26 mouse cellular contexts compared by ENCODE assay signal in the genomic region with DNA sequence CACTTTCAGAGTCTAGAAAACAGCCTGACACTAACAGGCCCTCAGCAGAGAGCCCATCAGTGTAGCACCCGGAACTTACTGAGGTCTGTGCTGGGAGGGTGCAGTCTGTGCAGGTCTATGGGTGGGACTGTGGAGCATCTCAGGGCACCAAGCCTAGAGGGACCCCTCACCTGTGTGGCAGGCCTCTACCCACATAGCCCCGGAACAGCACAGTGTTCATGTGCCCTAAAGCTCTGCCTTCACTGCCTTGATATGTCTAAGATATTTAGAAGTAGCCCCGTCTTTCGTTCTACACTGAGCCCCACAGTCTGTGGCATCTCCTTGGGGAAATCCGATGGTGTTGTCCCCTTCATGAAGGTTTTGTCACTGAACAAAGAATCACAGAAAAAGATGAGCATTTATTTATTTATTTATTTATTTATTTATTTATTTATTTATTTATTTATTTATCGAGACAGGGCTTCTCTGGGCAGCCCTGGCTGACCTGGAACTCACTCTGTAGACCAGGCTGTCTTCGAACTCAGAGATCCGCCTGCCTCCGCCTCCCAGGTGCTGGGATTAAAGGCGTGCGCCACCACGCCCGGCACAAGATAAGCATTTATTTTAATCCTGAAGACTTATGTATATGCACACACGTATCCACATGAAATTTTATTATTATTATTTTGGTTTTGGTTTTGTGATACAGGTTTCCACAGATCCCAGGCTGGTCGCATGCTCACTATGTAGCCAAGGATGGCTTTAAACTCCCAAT. TPM values are rescaled to one million over a fixed set of nuclear protein-coding genes. Genes with fewer than 3 reads are reported as not detected.
DNase-seq lines count a peak whose midpoint lies in the region; ATAC-seq and TF ChIP-seq lines count a peak whose summit lies in the region.
"Had no signal": no experiment of that assay in that cellular context is flagged by ENCODE, and none has a peak within 500 bp of the region (broad histone marks: within the 10 kb centered on the region; RNA-seq: fewer than 3 reads in every experiment).

No protein-coding gene starts in this region.

- WGBS in hindbrain, postnatal 0 days: 95% methylated on average over 15 of the region's 15 CpGs
- 93% methylated on average over 15 of the region's 15 CpGs for whole genome bisulfite sequencing in hindbrain, embryonic 16.5 days
- WGBS in midbrain, embryonic 10.5 days: 94% methylated on average over 15 of the region's 15 CpGs
- WGBS in midbrain, embryonic 11.5 days: 93% methylated on average over 15 of the region's 15 CpGs
- 74% methylated on average over 15 of the region's 15 CpGs for WGBS in liver, embryonic 15.5 days (ENCODE audit: insufficient replicate concordance)

- H3K9ac ChIP-seq in hindbrain, postnatal 0 days (replicated peaks; ENCODE audit: low read length): no peak overlapping the region
- H3K9ac ChIP-seq in hindbrain, embryonic 16.5 days (ENCODE audit: low read depth, low read length): no peak overlapping the region
- no peak overlapping the region for H3K9ac ChIP-seq in midbrain, embryonic 11.5 days (ENCODE audit: low read length)
- no peak overlapping the region for H3K9ac ChIP-seq in liver, embryonic 15.5 days
- H3K9ac ChIP-seq: hindbrain, embryonic 14.5 days; intestine, embryonic 15.5 days; midbrain, embryonic 12.5 days; neural tube, embryonic 12.5 days had no signal

- TF ChIP-seq CTCF in hindbrain, postnatal 0 days (IDR thresholded peaks at IDR 0.05; ENCODE audit: low read depth): no peak

- H3K4me2 ChIP-seq in hindbrain, postnatal 0 days (ENCODE audit: low read depth, low read length): no peak overlapping the region
- no peak overlapping the region for H3K4me2 ChIP-seq in hindbrain, embryonic 16.5 days (ENCODE audit: low read length)
- H3K4me2 ChIP-seq in midbrain, embryonic 11.5 days: no peak overlapping the region
- H3K4me2 ChIP-seq in liver, embryonic 15.5 days: peak overlapping the region; percentile 46
- H3K4me2 ChIP-seq: heart, embryonic 11.5 days; hindbrain, embryonic 14.5 days; intestine, embryonic 15.5 days; midbrain, embryonic 12.5 days; neural tube, embryonic 12.5 days had no signal

- no peaks in the 10 kb centered on the region for H3K27me3 ChIP-seq in hindbrain, postnatal 0 days (ENCODE audit: insufficient read depth, low read length)
- H3K27me3 ChIP-seq in hindbrain, embryonic 16.5 days (replicated peaks; ENCODE audit: control insufficient read depth, insufficient read depth, low read length): no peaks in the 10 kb centered on the region
- no peaks in the 10 kb centered on the region for H3K27me3 ChIP-seq in midbrain, embryonic 10.5 days (ENCODE audit: low read depth, poor library complexity, severe bottlenecking)
- no peaks in the 10 kb centered on the region for H3K27me3 ChIP-seq in midbrain, embryonic 11.5 days (ENCODE audit: control insufficient read depth, insufficient read depth, low read length)
- H3K27me3 ChIP-seq in liver, embryonic 15.5 days: no peaks in the 10 kb centered on the region
- H3K27me3 ChIP-seq: intestine, embryonic 15.5 days; neural tube, embryonic 12.5 days had no signal

- H3K27ac ChIP-seq in hindbrain, postnatal 0 days: no peak overlapping the region
- H3K27ac ChIP-seq in hindbrain, embryonic 16.5 days (ENCODE audit: low read depth, low read length): no peak overlapping the region
- H3K27ac ChIP-seq in midbrain, embryonic 10.5 days (replicated peaks): 0 out of 2 replicates have a peak overlapping the region, but pooled peaks have one; percentile 81
- H3K27ac ChIP-seq in midbrain, embryonic 11.5 days (ENCODE audit: low read depth, low read length): no peak overlapping the region
- peak overlapping the region; percentile 72 for H3K27ac ChIP-seq in liver, embryonic 15.5 days (replicated peaks)
- H3K27ac ChIP-seq: hindbrain, embryonic 14.5 days; intestine, embryonic 15.5 days; kidney, postnatal 0 days; midbrain, embryonic 12.5 days; neural tube, embryonic 12.5 days had no signal

- H3K4me1 ChIP-seq in hindbrain, postnatal 0 days (ENCODE audit: insufficient read depth, low read length): peaks cover 3% of the 10 kb centered on the region; the same call in 1 of the 2 replicates
- peaks cover 4% of the 10 kb centered on the region for H3K4me1 ChIP-seq in hindbrain, embryonic 16.5 days (ENCODE audit: control insufficient read depth, insufficient read depth, low read depth, low read length)
- peaks cover 33% of the 10 kb centered on the region for H3K4me1 ChIP-seq in midbrain, embryonic 10.5 days
- peaks cover 21% of the 10 kb centered on the region for H3K4me1 ChIP-seq in midbrain, embryonic 11.5 days (ENCODE audit: control insufficient read depth, insufficient read depth, low read length)
- peaks cover 38% of the 10 kb centered on the region for H3K4me1 ChIP-seq in liver, embryonic 15.5 days (replicated peaks)

- no peak for DNase-seq in hindbrain, postnatal 0 days (ENCODE audit: low spot score)
- DNase-seq in midbrain, embryonic 10.5 days (ENCODE audit: low spot score): no peak
- DNase-seq in midbrain, embryonic 11.5 days (ENCODE audit: low spot score, missing footprints): no peak
- DNase-seq in adrenal gland, postnatal 25 days: no peak
- no peak for DNase-seq in kidney, postnatal 4 days
- DNase-seq: adrenal gland, postnatal 36 days; cerebellum, postnatal 10 days; gastrocnemius, postnatal 14 days; kidney, adult 2 months; layer of hippocampus, postnatal 36 days; left cerebral cortex, postnatal 4 days; right cerebral cortex, adult 18-20 months; spleen, adult 18-20 months; thymus, adult 18-20 months; thymus, postnatal 25 days had no signal

- 0 out of 2 replicates have a peak, but pooled peaks have one; percentile 32 for ATAC-seq in hindbrain, postnatal 0 days
- no peak for ATAC-seq in hindbrain, embryonic 16.5 days
- ATAC-seq in midbrain, embryonic 11.5 days (ENCODE audit: low FRiP score): no peak
- ATAC-seq in liver, embryonic 15.5 days (ENCODE audit: insufficient read depth): no peak
- ATAC-seq: CD4-positive, CD25-positive, alpha-beta regulatory T cell, adult 4 months; forebrain, embryonic 14.5 days; intestine, embryonic 15.5 days had no signal

- no peak overlapping the region for H3K4me3 ChIP-seq in hindbrain, postnatal 0 days (ENCODE audit: low read length)
- H3K4me3 ChIP-seq in hindbrain, embryonic 16.5 days (ENCODE audit: low read length): no peak overlapping the region
- H3K4me3 ChIP-seq in midbrain, embryonic 10.5 days: no peak overlapping the region
- H3K4me3 ChIP-seq in midbrain, embryonic 11.5 days (ENCODE audit: low read depth, low read length): no peak overlapping the region
- no peak overlapping the region for H3K4me3 ChIP-seq in liver, embryonic 15.5 days (replicated peaks)
- H3K4me3 ChIP-seq: intestine, embryonic 15.5 days; midbrain, embryonic 12.5 days; myocyte; neural tube, embryonic 12.5 days had no signal

- no peaks in the 10 kb centered on the region for H3K36me3 ChIP-seq in hindbrain, postnatal 0 days (ENCODE audit: insufficient read depth, low read length)
- H3K36me3 ChIP-seq in hindbrain, embryonic 16.5 days (ENCODE audit: control insufficient read depth, insufficient read depth, low read length): no peaks in the 10 kb centered on the region
- no peaks in the 10 kb centered on the region for H3K36me3 ChIP-seq in midbrain, embryonic 10.5 days
- no peaks in the 10 kb centered on the region for H3K36me3 ChIP-seq in midbrain, embryonic 11.5 days (ENCODE audit: control insufficient read depth, insufficient read depth, low read length)
- H3K36me3 ChIP-seq in liver, embryonic 15.5 days (replicated peaks): no peaks in the 10 kb centered on the region
- H3K36me3 ChIP-seq: intestine, embryonic 15.5 days; midbrain, embryonic 12.5 days; neural tube, embryonic 12.5 days had no signal

- no peaks in the 10 kb centered on the region for H3K9me3 ChIP-seq in hindbrain, postnatal 0 days (ENCODE audit: low read length)
- H3K9me3 ChIP-seq in hindbrain, embryonic 16.5 days (ENCODE audit: control insufficient read depth, low read length): no peaks in the 10 kb centered on the region
- H3K9me3 ChIP-seq in midbrain, embryonic 10.5 days (replicated peaks): no peaks in the 10 kb centered on the region
- H3K9me3 ChIP-seq in midbrain, embryonic 11.5 days (ENCODE audit: control insufficient read depth, low read length): no peaks in the 10 kb centered on the region
- H3K9me3 ChIP-seq in liver, embryonic 15.5 days (replicated peaks): no peaks in the 10 kb centered on the region
- H3K9me3 ChIP-seq: intestine, embryonic 15.5 days; midbrain, embryonic 12.5 days; neural tube, embryonic 12.5 days had no signal

RNA-seq across cellular contexts. Expression of a gene that starts 55.2 kb away (rescaled TPM):
- 38.9 and 39.6 TPM in 2 replicates for total RNA-seq in hindbrain, postnatal 0 days (2014; rRNA removed)
- 43.0 and 43.9 TPM in 2 replicates for polyA plus RNA-seq in hindbrain, postnatal 0 days (2015; fragmentation: Nextera tagmentation; extraction: Ambion mirVana)
- 69.2 and 80.6 TPM in 2 replicates for polyA plus RNA-seq in hindbrain, embryonic 16.5 days (2015; fragmentation: Nextera tagmentation; extraction: Ambion mirVana)
- 39.0 and 48.4 TPM in 2 replicates for polyA plus RNA-seq in midbrain, embryonic 10.5 days (2016; fragmentation: Nextera tagmentation; extraction: Ambion mirVana)
- polyA plus RNA-seq in midbrain, embryonic 11.5 days (2014; fragmentation: Nextera tagmentation; extraction: Ambion mirVana): 62.1 and 64.9 TPM in 2 replicates
- 5.2 and 6.2 TPM in 2 replicates for polyA plus RNA-seq in liver, embryonic 15.5 days (2015; fragmentation: Nextera tagmentation; extraction: Ambion mirVana)
- total RNA-seq in adrenal gland, postnatal 25 days (2021): 18.8 and 28.1 TPM in 2 replicates

Comparison
In these comparisons a context has a peak if more than half of its experiments do, and no peak if none do; other contexts are left out.
1. H3K27ac ChIP-seq: peak in midbrain, embryonic 10.5 days (single experiment) and liver, embryonic 15.5 days (single experiment); none in hindbrain, postnatal 0 days (single experiment), hindbrain, embryonic 16.5 days (single experiment) and midbrain, embryonic 11.5 days (single experiment).